Mouse (Mus musculus) heart, embryonic 16.5 days (tissue): ENCODE data around the gene Cdh23. TPM values are rescaled to one million over a fixed set of nuclear protein-coding genes. Genes with fewer than 3 reads are reported as not detected.
A peak's percentile ranks its signal among the peaks of the same experiment; 100 is the strongest.

Experiments
- ATAC-seq: fragments of 200-750 bp; cut with Nextera tagmentation; replicated peaks from 2 replicates; pipeline ENCODE4 v1.8.0; 2017; ENCODE audit warnings: moderate number of reproducible peaks; ENCODE audit not compliant: insufficient read depth, low FRiP score; ENCODE audit errors: extremely low read depth
- H3K27ac ChIP-seq: fragments of 300-500 bp; sonication (generic); 2 replicates; pipeline ENCODE4 v1.5.1; 2014; ENCODE audit warnings: mild to moderate bottlenecking, low read length, control low read depth, moderate library complexity
- H3K27me3 ChIP-seq: fragments of 300-500 bp; sonication (generic); 2 replicates; pipeline ENCODE4 v1.6.1; 2014; ENCODE audit warnings: low read length, mixed read lengths; ENCODE audit not compliant: control insufficient read depth, insufficient read depth
- H3K36me3 ChIP-seq: fragments of 300-500 bp; sonication (generic); 2 replicates; pipeline ENCODE4 v1.6.1; 2014; ENCODE audit not compliant: control insufficient read depth, insufficient read depth
- H3K4me1 ChIP-seq: fragments of 300-500 bp; sonication (generic); 2 replicates; pipeline ENCODE4 v1.6.1; 2014; ENCODE audit warnings: low read length, mixed read lengths; ENCODE audit not compliant: control insufficient read depth, insufficient read depth
- H3K4me2 ChIP-seq: fragments of 300-500 bp; sonication (generic); 2 replicates; pipeline ENCODE4 v1.6.1; 2014; ENCODE audit warnings: low read depth, mild to moderate bottlenecking, control low read depth, low read length
- H3K4me3 ChIP-seq: fragments of 300-500 bp; sonication (generic); 2 replicates; pipeline ENCODE4 v1.5.1; 2014; ENCODE audit warnings: mild to moderate bottlenecking, control low read depth, low read length
- H3K9ac ChIP-seq: fragments of 300-500 bp; sonication (generic); 2 replicates; pipeline ENCODE4 v1.6.1; 2014; ENCODE audit warnings: low read length, control low read depth
- H3K9me3 ChIP-seq: fragments of 300-500 bp; sonication (generic); replicated peaks from 2 replicates; pipeline ENCODE4 v1.6.1; 2016; ENCODE audit warnings: low read length; ENCODE audit not compliant: control insufficient read depth
- WGBS: fragments of 180-500 bp; shearing (Covaris S2); extraction: QIAGEN DNeasy Blood & Tissue Kit; methylation state at CpG from one replicate; pipeline ENCODE4 v1.1.7; 2014; 5-methylcytosine and 5-hydroxymethylcytosine counted together
- polyA plus RNA-seq: library from polyadenylated mRNA; unstranded; fragments of >200 nt; fragmentation: Nextera tagmentation; extraction: Ambion mirVana; gene quantifications from 2 replicates; pipeline ENCODE4 v1.2.1, GENCODE M21; 2015

Cdh23 gene
- polyA plus RNA-seq, 1 experiment from 2014 or later, result 1.3 TPM

DNA sequence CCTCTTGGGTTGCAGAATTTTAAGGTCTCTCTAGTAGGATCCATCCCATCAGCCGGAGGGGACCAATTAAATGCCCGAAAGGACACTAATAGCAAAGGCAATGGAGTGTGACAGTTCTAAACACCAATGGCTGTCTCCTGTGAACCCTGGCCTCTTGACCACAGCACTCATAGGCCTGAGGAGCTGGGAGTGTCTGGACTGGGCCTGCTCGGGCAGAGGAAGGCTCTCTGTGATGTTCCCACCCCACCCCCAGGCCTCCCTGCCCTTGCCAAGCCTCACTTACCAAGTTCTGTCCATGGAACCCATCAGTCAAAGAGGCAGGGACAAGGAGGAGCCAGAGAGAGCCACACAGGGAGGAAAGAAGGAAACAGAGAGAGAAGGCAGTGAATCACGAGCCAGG lies 228.5 kb downstream of the Cdh23 start:
- 59% methylated on average over 4 of the region's 4 CpGs for WGBS
- no peak overlapping the region for H3K27ac ChIP-seq
- H3K4me2 ChIP-seq, result no peak overlapping the region
- H3K4me1 ChIP-seq, result no peaks in the 10 kb centered on the region
- no peak for ATAC-seq
- no peaks in the 10 kb centered on the region for H3K9me3 ChIP-seq
- H3K9ac ChIP-seq, result no peak overlapping the region
- H3K27me3 ChIP-seq, result peaks cover 3% of the 10 kb centered on the region; the same call in 1 of the 2 replicates
- H3K36me3 ChIP-seq, result no peaks in the 10 kb centered on the region
- H3K4me3 ChIP-seq, result no peak overlapping the region

GRCm38 (mm10) chr10:60463953-60464647 lies 232.2 kb downstream of the Cdh23 start:
- peaks cover 4% of the 10 kb centered on the region; the same call in 1 of the 2 replicates for H3K9me3 ChIP-seq
- no peaks in the 10 kb centered on the region for H3K36me3 ChIP-seq
- H3K4me3 ChIP-seq, result no peak overlapping the region
- H3K4me2 ChIP-seq, result no peak overlapping the region
- no peak overlapping the region for H3K9ac ChIP-seq
- no peak for ATAC-seq
- no peaks in the 10 kb centered on the region for H3K4me1 ChIP-seq
- H3K27me3 ChIP-seq, result no peaks in the 10 kb centered on the region; the same call in 1 of the 2 replicates
- H3K27ac ChIP-seq, result no peak overlapping the region
- WGBS, result 67% methylated on average over 13 of the region's 13 CpGs

DNA sequence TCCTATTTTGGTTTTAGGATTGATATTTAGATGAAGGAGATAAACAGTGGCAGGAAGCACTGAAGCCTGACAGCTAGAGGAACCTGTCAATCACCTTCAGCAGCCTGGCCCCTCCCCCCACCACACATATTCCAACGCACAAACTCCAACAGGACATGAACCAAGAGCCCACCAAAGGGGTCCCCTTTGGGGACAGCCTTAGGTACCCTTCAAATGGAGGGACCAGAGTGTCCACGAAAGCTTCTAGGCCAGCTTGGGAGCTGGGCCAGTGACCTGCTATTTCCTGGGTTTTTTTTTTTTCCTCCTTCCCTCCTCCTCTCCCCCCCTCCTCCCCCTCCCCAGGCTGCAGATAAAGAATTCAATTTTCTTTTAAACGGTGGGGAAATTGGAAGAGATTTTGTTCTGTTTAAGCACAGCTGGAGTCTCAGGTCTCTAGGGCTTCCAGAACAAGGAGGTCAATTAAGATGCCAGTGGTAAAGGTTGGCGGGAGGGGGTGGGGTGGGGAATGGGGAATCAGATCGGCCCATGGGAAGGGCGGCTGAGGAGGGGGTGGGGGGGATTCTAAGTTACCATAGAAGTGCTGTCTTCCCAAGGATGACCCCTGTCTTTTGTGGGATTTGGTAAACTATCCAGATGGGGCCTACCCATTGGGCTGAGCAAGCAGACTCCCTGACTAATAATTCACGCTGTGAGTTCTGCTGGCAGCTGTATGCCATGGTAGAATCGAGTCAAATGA lies 239.5 kb downstream of the Cdh23 start:
- peaks cover 4% of the 10 kb centered on the region; the same call in 1 of the 2 replicates for H3K9me3 ChIP-seq
- ATAC-seq, result no peak
- H3K4me2 ChIP-seq, result no peak overlapping the region
- no peak overlapping the region for H3K27ac ChIP-seq
- no peak overlapping the region for H3K9ac ChIP-seq
- H3K4me1 ChIP-seq, result no peaks in the 10 kb centered on the region
- 28% methylated on average over 8 of the region's 8 CpGs for WGBS
- H3K36me3 ChIP-seq, result no peaks in the 10 kb centered on the region
- no peaks in the 10 kb centered on the region for H3K27me3 ChIP-seq
- no peak overlapping the region for H3K4me3 ChIP-seq

DNA sequence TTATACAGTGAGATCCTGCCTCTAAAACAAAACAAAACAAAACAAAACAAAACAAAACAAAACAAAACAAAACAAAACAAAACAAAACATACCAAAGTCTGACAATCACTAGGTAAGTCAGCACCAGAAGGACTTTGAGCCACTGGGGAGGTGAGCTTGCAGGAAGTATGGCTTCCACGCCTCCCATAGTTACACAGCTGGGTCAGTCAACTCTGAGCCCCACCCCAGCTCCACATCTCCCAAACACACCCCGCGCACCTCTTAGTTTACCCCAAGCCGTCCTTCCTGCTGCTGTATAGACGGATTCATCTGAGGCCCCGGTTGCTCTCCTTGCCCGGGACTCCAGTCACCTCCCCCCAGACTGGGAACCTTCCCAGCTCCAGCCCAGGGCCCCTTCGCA lies 241.1 kb downstream of the Cdh23 start:
- H3K36me3 ChIP-seq, result no peaks in the 10 kb centered on the region
- 76% methylated on average over 8 of the region's 8 CpGs for WGBS
- no peaks in the 10 kb centered on the region for H3K27me3 ChIP-seq
- peaks cover 4% of the 10 kb centered on the region; the same call in 1 of the 2 replicates for H3K9me3 ChIP-seq
- H3K4me2 ChIP-seq, result no peak overlapping the region
- no peak overlapping the region for H3K9ac ChIP-seq
- no peak overlapping the region for H3K27ac ChIP-seq
- ATAC-seq, result no peak
- no peaks in the 10 kb centered on the region for H3K4me1 ChIP-seq
- no peak overlapping the region for H3K4me3 ChIP-seq

GRCm38 (mm10) chr10:60447186-60447585 lies 249.1 kb downstream of the Cdh23 start:
- WGBS, result 80% methylated on average over 12 of the region's 12 CpGs

DNA sequence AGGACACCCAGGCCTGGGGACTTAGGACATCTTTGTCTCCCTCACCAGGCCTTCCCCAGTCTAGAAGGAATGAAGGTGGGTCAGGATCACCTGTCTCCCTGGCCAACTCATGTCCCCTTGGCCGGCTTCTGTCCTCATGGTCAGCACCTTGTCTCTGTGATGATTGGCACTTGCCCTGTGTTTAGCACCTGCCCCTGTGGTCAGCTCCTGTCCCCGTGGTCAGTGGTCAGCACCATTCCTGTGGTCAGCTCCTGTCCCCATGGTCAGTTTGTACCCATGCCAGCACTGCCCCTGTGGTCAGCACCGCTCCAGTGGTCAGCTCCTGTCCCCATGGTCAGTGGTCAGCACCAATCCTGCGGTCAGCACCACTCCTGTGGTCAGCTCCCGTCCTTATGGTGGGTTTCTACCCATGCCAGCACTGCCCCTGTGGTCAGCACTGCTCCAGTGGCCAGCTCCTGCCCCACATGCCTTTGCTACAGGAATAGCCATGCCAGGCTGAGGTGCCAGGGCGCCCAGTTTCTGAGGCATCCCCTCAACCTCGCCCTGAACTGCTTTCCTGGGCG lies 251.2 kb downstream of the Cdh23 start:
- Histone ChIP-seq H3K27me3 (no peaks in the 10 kb centered on the region), H3K4me1 (no peaks in the 10 kb centered on the region), H3K36me3 (no peaks in the 10 kb centered on the region), H3K4me2 (no peak overlapping the region), H3K4me3 (no peak overlapping the region), H3K27ac (no peak overlapping the region), H3K9ac (no peak overlapping the region), H3K9me3 (no peaks in the 10 kb centered on the region; the same call in 1 of the 2 replicates)
- ATAC-seq, result peak; percentile 45
- WGBS, result 64% methylated on average over 8 of the region's 8 CpGs

More at GRCm38 (mm10) chr10:60447186-60447585, 249.1 kb downstream of the Cdh23 start:
- no peaks in the 10 kb centered on the region for H3K4me1 ChIP-seq
- H3K27me3 ChIP-seq, result no peaks in the 10 kb centered on the region
- H3K4me3 ChIP-seq, result no peak overlapping the region
- H3K27ac ChIP-seq, result no peak overlapping the region
- no peak overlapping the region for H3K4me2 ChIP-seq
- no peaks in the 10 kb centered on the region for H3K36me3 ChIP-seq
- H3K9me3 ChIP-seq, result no peaks in the 10 kb centered on the region; the same call in 1 of the 2 replicates
- H3K9ac ChIP-seq, result no peak overlapping the region
- ATAC-seq, result no peak

GRCm38 (mm10) chr10:60443078-60443477 lies 253.2 kb downstream of the Cdh23 start:
- no peaks in the 10 kb centered on the region; the same call in 1 of the 2 replicates for H3K9me3 ChIP-seq
- H3K4me2 ChIP-seq, result no peak overlapping the region
- 7% methylated on average over 2 of the region's 2 CpGs for WGBS
- H3K27me3 ChIP-seq, result no peaks in the 10 kb centered on the region
- no peak overlapping the region for H3K4me3 ChIP-seq
- H3K27ac ChIP-seq, result no peak overlapping the region
- no peaks in the 10 kb centered on the region for H3K36me3 ChIP-seq
- no peaks in the 10 kb centered on the region for H3K4me1 ChIP-seq
- no peak overlapping the region for H3K9ac ChIP-seq
- ATAC-seq, result no peak

GRCm38 (mm10) chr10:60442321-60442720 lies 254.0 kb downstream of the Cdh23 start:
- WGBS, result 78% methylated on average over 4 of the region's 4 CpGs
- H3K4me1 ChIP-seq, result no peaks in the 10 kb centered on the region
- no peak overlapping the region for H3K9ac ChIP-seq
- no peaks in the 10 kb centered on the region for H3K27me3 ChIP-seq
- H3K4me3 ChIP-seq, result no peak overlapping the region
- no peak for ATAC-seq
- H3K4me2 ChIP-seq, result no peak overlapping the region
- no peak overlapping the region for H3K27ac ChIP-seq
- H3K36me3 ChIP-seq, result no peaks in the 10 kb centered on the region
- no peaks in the 10 kb centered on the region; the same call in 1 of the 2 replicates for H3K9me3 ChIP-seq

- H3K9me3 ChIP-seq, result no peaks in the 10 kb centered on the region
- H3K9ac ChIP-seq, result no peak overlapping the region
- no peaks in the 10 kb centered on the region for H3K36me3 ChIP-seq
- WGBS, result 20% methylated on average over 4 of the region's 4 CpGs
- H3K4me1 ChIP-seq, result no peaks in the 10 kb centered on the region
- no peak overlapping the region for H3K27ac ChIP-seq
- ATAC-seq, result no peak
- H3K4me2 ChIP-seq, result no peak overlapping the region
- H3K4me3 ChIP-seq, result no peak overlapping the region
- H3K27me3 ChIP-seq, result no peaks in the 10 kb centered on the region
Observed at GRCm38 (mm10) chr10:60432679-60433078, 263.6 kb downstream of the Cdh23 start.
